Mouse (Mus musculus) testis, adult 2 months (tissue): ENCODE results near the gene Ctnna3.

Experiments
- CTCF ChIP-seq: fragments of 200-500 bp; IDR thresholded peaks from 2 replicates; pipeline ENCODE4 v1.5.1; 2012; ENCODE audit warnings: low read depth, mild to moderate bottlenecking, inconsistent platforms, low read length, moderate library complexity; ENCODE audit not compliant: control insufficient read depth, insufficient read depth, insufficient replicate concordance
- POLR2A ChIP-seq: fragments of 200-500 bp; IDR thresholded peaks from 2 replicates; pipeline ENCODE4 v1.6.1; 2012; ENCODE audit warnings: low read depth, mild to moderate bottlenecking, inconsistent platforms, low read length, moderate library complexity; ENCODE audit not compliant: control insufficient read depth

GRCm38 (mm10) chr10:64710017-64710416, 1280.1 kb downstream of the Ctnna3 start:
- TF ChIP-seq CTCF (no peak), POLR2A (no peak)
